Mouse (Mus musculus): ENCODE data around the gene Tpst1.

DNA sequence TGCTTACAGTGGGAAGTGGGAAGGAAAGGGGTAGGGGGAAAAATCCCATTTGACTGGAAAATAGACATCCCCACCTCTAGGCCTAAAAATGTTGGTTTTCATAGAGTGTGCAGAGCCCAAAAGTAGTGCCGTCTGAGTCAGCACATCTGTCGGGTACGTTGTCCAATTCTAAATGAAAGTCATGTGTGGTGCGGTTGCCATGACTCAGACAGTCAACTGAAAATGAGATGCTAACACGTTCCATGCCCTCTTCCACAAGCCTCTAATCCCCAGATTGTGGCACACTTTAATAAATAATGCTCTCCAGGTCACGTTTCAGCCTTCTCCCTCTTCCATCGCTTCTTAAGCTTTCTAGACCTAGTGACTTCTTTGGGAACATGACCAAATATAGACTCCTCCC, 43.7 kb downstream of the Tpst1 start:
- TF ChIP-seq CTCF (IDR thresholded peaks at IDR 0.05; ENCODE audit: control insufficient read depth, insufficient read depth, insufficient read length) (no peak), MYOD1 (IDR thresholded peaks at IDR 0.05; ENCODE audit: control insufficient read depth, insufficient read length, low read depth) (peak; percentile 38)
